Mouse (Mus musculus) mammary gland, adult 2 months (tissue): ENCODE results near the gene Ttc30a1. TPM values are rescaled to one million over a fixed set of nuclear protein-coding genes. Genes with fewer than 3 reads are reported as not detected.

Source experiments
- polyA plus RNA-seq: library from polyadenylated mRNA; depleted of rRNA; stranded (reverse); fragments of >200 nt; gene quantifications from 2 replicates; pipeline ENCODE4 v1.2.3, GENCODE M21; 2012; ENCODE audit warnings: low replicate concordance; rRNA removed

Ttc30a1 gene
- polyA plus RNA-seq = 2.7 and 3.3 TPM in 2 replicates

GRCm38 (mm10) chr2:75981440-75982081 lies at the start of gene Ttc30a1:
Gene Ttc30a1, minus strand, starts transcription at chr2:75981967.

GRCm38 (mm10) chr2:75977752-75978368 lies 3.9 kb downstream of the Ttc30a1 start, which contains the start of gene Ttc30a2:
Gene Ttc30a2, minus strand, starts transcription at chr2:75978170.

GRCm38 (mm10) chr2:75938117-75939063 lies 43.4 kb downstream of the Ttc30a1 start, which contains the start of gene Ttc30b:
Gene Ttc30b, minus strand, starts transcription at chr2:75938585.

Other genes with a start within 250 kb of the Ttc30a1 start
- 21.6 and 36.8 TPM in 2 replicates for gene Agps, start 149.8 kb downstream of the Ttc30a1 start, polyA plus RNA-seq
- gene Ttc30b, start 43.4 kb downstream of the Ttc30a1 start, polyA plus RNA-seq = 12.7 and 14.1 TPM in 2 replicates
- 0.14 and 0.20 TPM in 2 replicates for gene Ttc30a2, start 3.8 kb downstream of the Ttc30a1 start, polyA plus RNA-seq